Mouse (Mus musculus): ENCODE results near the gene Zmat5. TPM values are rescaled to one million over a fixed set of nuclear protein-coding genes. Genes with fewer than 3 reads are reported as not detected.
A peak's percentile ranks its signal among the peaks of the same experiment; 100 is the strongest.

Gene Zmat5
- total RNA-seq, 2 experiments from 2014 or later: 19.7 to 50.8 TPM

DNA sequence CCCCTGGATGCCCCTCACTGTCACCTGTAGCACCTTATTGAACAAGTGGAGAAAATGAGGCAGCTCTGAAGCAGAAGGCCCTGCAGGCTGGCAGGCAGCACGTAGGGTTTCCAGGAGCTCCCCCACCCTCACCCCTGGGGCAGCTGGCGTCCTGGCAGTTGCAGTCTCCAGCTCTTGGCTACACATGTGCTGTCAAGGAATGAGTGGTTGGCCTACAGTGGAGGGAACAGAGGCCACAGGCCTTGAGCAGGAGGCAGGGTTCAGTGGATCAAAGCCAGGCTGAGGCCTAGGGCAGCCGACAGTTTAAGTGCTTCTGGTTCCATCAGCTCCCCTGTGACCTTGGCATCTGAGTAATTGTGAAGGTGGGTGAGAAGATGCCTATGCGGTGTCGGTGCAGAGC is 26.4 kb downstream of the Zmat5 start:
- no peak for ATAC-seq (replicated peaks; ENCODE audit: poor library complexity, severe bottlenecking)

DNA sequence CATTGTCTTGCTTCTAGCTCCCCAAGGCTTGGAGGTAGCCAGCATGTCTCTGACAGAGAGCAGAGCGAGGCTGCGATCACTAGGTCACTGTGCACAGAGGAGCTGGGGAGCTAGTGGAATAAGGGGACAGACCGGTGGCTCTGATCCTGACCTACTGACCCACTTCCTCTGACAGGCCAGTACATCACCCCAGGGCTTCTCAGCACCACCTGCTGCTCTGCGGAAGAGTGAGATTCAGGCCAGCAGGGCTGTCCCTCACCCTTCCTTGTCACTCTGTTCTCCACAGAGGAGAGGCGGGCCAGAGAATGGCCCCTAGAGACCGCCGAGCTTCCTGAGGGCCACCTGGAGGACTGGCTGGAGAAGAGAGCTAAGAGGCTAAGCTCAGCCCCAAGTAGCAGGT is 27.3 kb downstream of the Zmat5 start:
- no peak for ATAC-seq (replicated peaks; ENCODE audit: poor library complexity, severe bottlenecking)

DNA sequence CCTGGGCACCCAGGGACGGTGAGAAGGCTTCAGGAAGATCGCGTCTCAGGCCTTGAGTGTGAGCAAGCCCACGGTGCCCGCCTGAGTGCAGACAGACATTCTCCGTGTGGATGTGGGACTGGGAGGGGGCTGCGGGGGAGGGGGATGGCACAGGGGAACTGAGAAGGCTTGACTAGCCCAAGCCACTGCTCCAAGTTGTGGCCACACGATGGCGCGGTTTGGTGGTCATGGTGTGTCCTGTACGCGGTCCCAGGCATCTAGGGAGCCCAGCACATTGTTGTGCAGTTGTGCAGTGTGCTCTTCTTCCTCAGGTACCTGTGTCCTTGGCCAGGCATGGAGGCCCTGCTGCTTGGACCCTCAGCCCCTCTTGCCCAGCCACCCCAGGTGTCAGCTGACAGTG is 29.7 kb downstream of the Zmat5 start:
- no peak for ATAC-seq (replicated peaks; ENCODE audit: poor library complexity, severe bottlenecking)

DNA sequence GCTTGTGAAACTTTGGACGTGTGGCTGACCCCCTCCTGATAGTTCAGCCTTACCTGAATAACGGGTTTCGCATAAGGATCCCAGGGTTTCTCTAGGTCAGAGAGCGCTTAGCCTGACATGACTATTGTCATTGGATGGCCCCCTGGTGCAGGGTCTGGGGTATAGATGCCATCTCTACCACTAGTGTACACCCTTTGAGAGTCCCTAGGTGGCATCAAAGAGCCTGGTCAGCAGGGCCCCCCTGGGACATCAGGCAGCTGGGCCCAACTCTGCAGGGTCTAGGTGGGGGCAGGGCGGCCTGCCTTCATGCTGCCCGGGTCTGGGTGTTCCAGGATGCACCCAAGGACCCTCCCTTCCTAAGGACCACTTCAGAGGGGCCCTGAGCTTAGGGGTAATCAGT is 31.9 kb downstream of the Zmat5 start:
- ATAC-seq (replicated peaks; ENCODE audit: poor library complexity, severe bottlenecking): no peak

DNA sequence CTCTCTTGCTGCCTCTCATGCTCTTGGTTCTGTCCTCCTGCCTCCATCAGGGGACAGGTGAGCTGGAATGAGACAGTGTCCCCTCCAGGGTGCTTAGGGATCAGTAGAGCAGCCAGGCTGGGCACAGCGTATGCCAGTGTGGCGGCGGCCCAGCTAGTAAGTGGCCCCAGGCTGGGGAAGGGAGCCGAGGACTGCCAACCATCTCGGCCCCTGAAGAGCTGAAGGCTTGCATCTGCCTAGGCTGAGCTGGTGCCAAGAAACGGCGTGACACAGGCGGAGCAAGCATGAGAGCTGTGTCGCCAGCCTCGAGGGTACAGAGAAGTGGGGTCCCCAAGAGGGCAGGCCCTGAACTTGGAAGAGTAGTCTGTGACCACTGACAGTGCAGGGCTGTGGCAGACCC is 33.2 kb downstream of the Zmat5 start:
- no peak for ATAC-seq (replicated peaks; ENCODE audit: poor library complexity, severe bottlenecking)

DNA sequence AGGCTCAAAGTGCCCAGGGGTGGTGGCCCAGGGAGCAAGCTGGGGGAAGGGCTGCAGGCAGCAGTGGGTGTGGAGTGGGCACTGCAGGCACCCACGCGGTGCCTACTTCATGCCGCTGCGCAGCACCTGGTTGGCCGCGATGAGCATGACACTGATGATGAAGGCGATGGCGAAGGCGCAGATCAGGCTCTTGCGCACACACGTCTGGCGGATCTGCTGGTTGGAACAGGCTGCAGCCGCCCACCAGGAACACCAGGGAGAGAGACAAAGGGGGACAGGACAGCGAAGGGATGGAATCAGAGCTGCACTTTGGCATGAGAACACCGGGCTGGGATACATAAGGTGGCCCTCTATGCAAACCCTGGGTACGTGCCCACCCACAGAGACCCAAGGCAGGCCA is 34.2 kb downstream of the Zmat5 start:
- ATAC-seq (replicated peaks; ENCODE audit: poor library complexity, severe bottlenecking): no peak

DNA sequence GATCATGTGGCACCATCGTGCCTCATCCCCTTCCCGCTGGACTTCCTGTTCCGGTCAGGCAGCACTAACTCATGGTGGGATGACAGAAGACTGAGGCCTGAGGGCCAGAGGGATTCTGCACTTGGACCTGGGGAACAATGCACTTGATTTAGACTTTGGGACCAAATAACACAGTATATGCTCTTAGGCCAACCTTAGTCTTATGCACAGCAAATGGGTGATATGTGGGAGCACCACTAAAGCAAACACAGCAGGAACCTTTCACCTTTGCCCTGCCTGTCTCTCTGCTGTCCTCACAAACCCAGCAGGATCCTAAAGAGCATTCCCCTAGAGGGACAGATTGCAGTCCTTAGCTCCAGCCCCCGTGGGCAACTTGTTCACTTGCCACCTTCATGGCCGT is 36.3 kb downstream of the Zmat5 start:
- ATAC-seq (replicated peaks; ENCODE audit: poor library complexity, severe bottlenecking): no peak

DNA sequence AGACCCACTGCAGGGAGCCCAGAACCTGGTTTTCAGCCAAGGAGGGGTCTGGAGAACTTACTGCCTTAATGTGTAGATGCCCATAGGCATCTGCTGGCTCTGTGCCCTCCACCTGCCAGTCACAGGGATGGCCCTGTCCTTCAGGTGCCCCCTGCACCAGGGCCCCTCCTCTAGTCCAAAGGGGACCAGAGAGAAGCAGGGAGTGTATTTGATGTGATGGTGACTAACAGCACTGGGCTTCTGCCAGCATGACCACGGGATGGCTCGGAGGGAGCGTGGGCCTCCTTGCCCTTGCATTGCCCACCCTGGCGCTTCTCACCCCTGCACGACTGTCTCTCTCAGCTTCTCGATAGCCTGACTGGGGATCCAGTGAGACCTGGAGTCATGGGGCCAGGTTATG is 40.2 kb downstream of the Zmat5 start:
- ATAC-seq (replicated peaks; ENCODE audit: poor library complexity, severe bottlenecking): no peak

DNA sequence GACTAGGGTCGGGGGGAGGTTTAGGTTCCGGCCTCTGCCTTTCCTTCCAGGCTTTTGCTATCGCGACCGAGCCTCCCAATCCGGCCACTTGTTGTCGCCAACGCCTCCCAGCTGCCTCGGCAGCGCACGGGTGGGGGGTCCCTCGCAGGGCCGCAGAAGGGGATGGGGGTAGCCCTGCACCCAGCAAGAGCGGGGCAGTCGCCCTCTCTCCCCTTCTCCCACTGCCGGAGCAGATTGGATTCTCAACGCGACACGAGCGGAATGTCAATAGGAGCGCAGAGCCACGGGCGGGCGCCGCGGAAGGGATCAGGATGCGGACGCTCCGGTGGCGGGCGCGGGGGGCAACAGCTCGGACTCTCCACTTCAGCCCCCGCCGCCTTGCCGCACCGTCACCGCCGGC is 41.5 kb downstream of the Zmat5 start:
- no peak for ATAC-seq (replicated peaks; ENCODE audit: poor library complexity, severe bottlenecking)

DNA sequence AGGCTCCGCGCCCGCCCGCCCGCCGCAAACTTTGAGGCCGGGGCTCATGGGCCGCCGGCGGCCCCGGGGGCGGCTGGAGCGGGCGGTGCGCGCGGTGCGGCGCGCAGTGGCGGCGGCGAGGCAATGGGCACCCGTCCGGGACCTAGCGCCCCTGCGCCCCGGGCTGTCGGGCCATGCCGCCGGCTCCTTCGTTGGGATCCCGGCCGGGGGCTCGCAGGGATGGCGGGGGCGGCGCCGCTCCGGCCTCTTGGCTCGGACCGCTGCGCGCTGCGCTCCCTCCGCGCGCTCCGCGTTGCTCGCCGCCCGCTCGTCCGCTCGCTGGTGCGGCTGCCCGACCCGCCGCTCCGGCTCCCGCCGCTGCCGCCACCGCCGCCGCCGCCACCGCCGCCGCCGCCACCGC is 42.3 kb downstream of the Zmat5 start, which contains the start of gene Cabp7:
Gene Cabp7 (minus strand): TSS at position 46 of the 400 bp plus-strand sequence.
- ATAC-seq (replicated peaks; ENCODE audit: poor library complexity, severe bottlenecking): no peak

DNA sequence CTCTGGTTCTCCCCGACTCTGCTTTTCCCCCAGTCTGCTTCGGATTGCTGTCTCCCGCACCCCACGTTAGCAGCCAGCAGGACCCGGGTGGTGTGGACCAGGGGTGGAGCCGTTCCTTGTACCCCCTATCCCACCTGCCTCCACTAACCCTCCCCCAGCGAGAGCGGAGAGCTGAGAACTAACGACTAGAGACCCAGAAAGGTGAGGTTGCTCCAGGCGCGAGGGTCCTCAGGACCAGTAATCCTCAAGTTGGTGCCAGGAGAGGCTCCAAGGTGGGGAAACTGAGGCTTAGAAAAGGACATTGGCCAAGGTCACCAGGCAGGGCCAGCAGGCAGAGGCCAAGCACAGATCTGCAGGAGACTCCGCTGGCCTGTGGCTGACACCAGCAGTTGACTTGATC is 42.8 kb downstream of the Zmat5 start:
- no peak for ATAC-seq (replicated peaks; ENCODE audit: poor library complexity, severe bottlenecking)

DNA sequence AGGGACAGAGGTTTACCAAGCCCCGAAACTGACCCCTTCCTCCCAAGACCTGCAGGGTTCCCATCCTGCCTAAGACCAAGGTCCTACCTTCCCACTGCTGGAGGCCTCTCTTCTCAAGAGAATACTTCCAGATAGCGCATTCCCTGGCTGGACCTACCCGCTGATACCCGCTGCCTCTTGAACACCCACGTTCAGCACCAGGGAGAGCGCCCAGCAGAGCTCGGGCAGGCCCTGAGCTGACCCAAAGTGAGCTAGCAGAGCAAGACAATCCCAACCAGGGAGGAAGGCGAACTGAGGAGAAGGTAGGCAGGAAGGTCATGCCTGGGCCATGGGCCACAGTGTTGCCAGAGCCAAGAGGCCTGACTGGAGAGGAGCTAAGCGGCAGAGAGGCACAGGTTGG is 45.8 kb downstream of the Zmat5 start:
- ATAC-seq (replicated peaks; ENCODE audit: poor library complexity, severe bottlenecking): peak; percentile 78

DNA sequence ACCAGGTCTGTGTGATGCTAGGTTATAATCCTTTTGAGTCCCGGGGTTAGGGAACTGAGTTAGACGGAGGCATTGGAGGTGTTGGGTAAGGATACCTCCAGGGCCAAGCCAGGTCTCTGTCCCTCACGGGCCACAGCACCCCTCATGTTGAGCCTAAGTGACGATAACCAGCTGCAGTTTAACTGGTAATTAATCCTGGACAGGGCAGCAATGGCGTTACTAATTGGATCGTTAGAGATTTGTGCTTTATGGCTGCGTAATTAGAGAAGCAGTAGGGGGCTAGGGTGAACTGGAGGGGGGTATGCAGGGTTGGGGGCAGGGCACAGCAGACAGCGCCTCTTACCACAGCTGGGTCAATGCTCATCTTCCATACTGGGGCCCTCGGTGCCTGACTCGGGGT is 48.4 kb downstream of the Zmat5 start:
- no peak for ATAC-seq (replicated peaks; ENCODE audit: poor library complexity, severe bottlenecking)

DNA sequence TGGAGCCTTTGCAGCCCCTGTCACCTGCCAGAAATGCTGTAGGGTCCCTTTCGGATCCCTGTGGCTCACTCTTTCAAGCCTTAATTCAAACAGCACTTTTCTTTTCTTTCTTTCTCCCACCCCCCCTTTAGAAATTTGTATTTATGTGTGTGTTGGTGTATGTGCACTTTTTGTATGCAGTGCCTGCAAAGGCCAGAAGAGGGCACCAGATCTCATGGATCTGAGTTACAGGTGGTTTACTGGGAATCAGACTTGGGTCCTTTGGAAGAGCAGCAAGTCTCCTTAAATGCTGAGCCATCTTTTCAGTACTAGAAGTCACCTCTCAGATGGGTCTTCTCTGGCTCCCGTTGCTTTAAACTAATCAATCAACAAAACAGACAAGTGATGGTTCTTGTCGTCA is 49.6 kb downstream of the Zmat5 start:
- no peak for ATAC-seq (replicated peaks; ENCODE audit: poor library complexity, severe bottlenecking)

DNA sequence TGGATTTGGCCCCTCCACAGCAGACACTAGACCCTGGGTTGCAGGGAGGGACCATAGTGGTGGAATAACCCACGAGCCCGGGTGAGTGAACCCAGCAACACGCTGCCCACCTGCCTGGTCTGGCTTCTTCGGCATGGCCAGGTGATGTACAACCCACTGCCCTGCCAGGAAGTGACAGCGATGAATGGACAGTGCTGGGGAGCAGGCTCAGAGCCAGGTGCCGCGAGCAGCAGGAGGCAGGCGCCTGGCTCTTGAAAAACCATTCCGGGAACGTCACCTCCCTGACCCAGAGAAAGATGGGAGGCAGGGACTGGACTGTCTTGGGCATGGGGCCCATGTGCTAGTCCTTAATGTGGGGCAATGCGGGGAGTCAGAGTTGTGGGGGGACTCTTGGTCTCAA is 50.4 kb downstream of the Zmat5 start:
- no peak for ATAC-seq (replicated peaks; ENCODE audit: poor library complexity, severe bottlenecking)

DNA sequence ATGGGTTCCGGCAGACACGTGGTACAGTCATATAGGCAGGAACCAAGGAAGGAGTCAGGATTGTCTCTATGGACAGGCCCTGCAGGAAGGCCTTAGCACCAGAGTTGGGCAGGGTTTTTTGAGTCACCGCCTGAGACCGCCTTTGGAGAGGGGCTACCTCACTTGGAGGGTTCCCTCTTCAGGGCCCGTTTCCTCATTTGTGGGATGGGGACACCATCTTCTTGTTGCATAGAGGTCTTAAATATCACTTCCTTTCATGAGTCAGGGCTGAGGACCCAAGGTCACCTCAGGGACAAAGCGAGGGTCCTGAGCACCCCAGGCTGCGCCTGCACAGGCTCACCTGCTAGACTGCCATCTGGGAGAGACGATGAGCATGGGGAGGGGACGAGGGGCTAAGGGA is 52.0 kb downstream of the Zmat5 start:
- peak; percentile 72 for ATAC-seq (replicated peaks; ENCODE audit: poor library complexity, severe bottlenecking)

DNA sequence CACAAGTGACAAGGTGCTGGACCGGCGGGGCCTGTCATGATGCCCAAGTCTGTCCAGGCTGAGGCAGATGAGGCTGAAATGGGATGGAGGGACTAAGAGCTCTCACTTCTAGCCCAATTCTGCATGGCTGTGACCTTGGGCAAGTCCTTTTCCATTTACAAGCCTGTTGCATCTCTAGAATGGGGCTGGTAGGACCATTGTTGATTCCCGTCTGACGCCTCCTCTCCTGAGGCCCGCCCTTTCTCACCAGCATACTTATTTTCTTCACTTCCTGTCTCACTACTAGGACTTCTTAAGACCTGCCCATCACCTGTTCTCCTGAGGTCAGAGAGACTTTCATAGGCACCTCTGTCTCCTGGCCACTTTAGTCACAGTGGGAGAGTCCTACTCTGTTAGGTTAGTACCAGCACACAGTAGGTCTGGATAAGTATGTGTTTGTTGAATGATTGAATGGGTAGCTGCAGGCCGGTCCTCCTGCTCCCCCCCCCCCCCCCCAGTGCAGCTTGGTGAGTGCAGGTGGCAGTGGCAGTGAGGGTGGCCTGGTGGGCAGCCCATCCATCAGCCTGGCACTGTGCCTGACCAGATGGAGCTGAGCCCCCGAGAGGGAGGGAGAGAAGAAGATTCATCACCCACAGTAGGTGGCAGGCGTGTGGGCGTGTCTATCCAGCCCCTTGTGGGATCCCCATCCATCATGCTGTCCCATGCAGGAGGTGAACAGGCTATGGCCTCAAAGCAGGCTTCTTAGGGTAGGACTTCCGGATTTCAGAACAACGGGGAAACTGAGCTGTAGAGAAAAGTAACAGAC is 52.7 kb downstream of the Zmat5 start:
- ATAC-seq (replicated peaks; ENCODE audit: poor library complexity, severe bottlenecking): no peak

DNA sequence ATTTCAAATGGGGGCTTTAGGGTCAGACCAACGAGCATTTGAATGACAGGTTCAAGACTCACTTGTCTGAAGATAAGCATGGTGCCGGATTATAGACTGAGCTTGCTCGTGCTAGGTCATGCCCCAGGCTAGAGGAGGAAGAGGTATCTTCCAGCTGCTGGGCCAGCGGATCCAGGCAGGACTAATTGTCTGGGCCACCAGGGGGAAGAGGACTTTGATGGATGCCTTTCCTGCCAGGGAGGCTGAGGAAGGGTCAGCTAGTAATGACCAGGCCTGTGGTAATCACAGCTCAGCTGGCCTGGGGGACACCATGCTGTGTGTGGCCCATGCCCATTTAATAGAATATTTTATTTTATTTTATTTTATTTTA is 53.3 kb downstream of the Zmat5 start:
- no peak for ATAC-seq (replicated peaks; ENCODE audit: poor library complexity, severe bottlenecking)

DNA sequence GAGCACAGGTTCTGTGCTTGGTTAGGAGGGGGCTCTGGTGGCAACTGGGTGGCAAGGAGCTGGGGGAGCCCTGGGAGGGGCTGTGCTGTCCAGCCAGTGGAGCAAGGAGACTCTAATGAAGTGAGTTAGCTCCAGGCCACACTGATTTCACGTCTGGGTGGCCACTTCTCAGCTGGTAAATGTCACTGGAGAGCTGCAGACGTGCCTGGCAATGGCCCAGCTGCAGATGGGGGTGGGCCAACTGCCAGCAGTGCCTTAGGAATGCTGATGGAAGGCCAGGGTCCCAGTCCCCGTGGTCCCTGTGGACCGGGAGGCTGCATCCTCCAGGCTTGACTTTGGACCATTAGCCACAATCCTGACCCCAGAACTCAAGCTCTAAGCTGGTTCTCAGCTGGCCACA is 56.0 kb downstream of the Zmat5 start:
- no peak for ATAC-seq (replicated peaks; ENCODE audit: poor library complexity, severe bottlenecking)

DNA sequence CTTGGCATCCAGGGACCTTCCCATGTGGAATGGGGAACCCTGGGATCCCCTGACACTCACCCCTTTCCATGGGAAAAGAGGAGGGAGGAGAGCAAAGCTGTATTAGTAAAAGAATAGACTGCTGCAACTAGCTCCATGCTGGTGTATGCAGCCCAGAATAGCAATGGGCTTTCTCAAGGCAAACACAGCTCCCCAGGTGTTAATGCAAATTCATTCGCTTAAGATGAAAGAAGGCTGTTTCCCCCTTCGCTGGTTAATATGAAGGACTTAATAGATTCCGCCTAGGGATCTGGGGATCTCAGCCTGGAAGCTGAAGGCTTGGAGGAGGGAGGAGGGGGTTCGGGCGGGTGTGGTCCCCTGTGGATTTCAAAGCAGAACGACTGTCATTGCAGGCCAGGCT is 57.5 kb downstream of the Zmat5 start:
- no peak for ATAC-seq (replicated peaks; ENCODE audit: poor library complexity, severe bottlenecking)

DNA sequence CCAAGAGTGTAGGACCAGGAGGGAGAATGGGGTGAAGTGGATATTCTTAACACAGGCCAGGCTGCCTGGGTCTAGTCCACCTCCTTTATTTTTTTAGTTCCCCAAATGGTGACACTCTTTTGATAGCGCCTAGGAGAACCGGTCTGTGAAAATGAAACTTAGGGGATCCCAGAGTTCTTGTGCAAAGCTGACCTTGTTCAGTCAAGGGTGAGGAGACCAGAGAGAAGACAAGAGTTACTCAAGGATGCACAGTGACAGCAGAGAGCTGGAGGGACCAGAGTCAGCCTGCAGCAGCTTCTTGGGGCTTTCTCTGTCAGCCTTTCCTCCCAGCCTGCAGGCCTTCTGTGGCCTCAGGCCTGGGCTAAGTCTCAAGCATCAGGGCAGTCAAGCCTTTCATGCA is 58.0 kb downstream of the Zmat5 start:
- peak; percentile 35 for ATAC-seq (replicated peaks; ENCODE audit: poor library complexity, severe bottlenecking)

DNA sequence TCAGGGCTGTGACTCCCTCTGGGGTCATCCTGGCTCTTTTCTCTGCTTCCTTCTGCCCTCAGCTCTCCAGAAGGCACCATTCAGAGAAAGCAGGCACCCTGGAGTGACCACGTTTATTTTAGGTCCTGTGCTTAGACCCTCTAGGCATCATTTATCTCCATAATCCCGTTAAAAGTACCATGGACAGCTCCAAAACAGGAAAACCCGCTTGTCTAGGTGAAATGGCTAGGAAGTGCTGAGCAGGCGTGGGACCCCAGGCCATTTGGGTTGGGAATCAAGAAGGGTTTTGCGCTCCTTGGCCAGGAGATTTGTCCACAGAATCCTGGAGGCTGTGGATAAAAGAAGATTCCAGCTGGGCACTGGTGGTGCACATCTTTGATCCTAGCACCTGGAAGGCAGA is 59.2 kb downstream of the Zmat5 start:
- no peak for ATAC-seq (replicated peaks; ENCODE audit: poor library complexity, severe bottlenecking)

DNA sequence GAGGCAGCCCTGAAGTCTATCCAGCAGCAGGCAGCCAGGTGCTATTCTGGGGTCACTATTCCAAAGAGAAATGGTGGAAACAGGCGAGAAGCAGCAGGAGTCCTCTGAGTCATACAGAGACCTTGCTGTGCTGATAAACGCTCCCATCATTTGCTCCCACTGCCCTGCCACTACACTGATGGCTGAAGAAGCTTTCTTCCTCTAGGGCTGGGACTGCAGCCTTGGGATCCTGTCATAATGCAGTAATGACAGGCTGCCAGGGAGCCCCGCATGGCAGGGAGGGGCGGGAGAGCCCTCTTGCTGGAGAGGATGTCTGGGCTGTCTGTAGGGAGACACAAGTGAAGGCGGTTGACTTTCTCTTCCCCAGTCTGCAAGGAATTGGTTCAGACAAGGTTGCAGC is 60.0 kb downstream of the Zmat5 start:
- no peak for ATAC-seq (replicated peaks; ENCODE audit: poor library complexity, severe bottlenecking)

All from granulocyte monocyte progenitor cell, adult 5-6 weeks (primary cell).